Mouse (Mus musculus): ENCODE measurements at regions not wholly inside any gene's neighbourhood (a gene's known extent, or its start where the extent isn't known, plus 50 kb on each side); places are given as distances from the start of the nearest gene placed in this dataset.

GRCm38 (mm10) chr8:26921531-26922177 lies 55.5 kb upstream of the Zfp703 start:
- no peaks in the 10 kb centered on the region for H3K4me1 ChIP-seq
- H3K36me3 ChIP-seq: no peaks in the 10 kb centered on the region
- 92% methylated on average over 5 of the region's 5 CpGs for WGBS
- no peak overlapping the region for H3K27ac ChIP-seq
- ATAC-seq (ENCODE audit: insufficient number of reproducible peaks, insufficient read depth, low FRiP score, low TSS enrichment): no peak
- H3K9me3 ChIP-seq: no peaks in the 10 kb centered on the region
- no peak overlapping the region for H3K4me3 ChIP-seq
- no peak overlapping the region for H3K9ac ChIP-seq
- H3K4me2 ChIP-seq (replicated peaks): no peak overlapping the region
- no peaks in the 10 kb centered on the region for H3K27me3 ChIP-seq

- Histone ChIP-seq H3K9ac (no peak overlapping the region), H3K9me3 (no peaks in the 10 kb centered on the region), H3K27ac (no peak overlapping the region), H3K4me1 (no peaks in the 10 kb centered on the region), H3K27me3 (no peaks in the 10 kb centered on the region), H3K36me3 (no peaks in the 10 kb centered on the region), H3K4me2 (replicated peaks) (no peak overlapping the region), H3K4me3 (no peak overlapping the region)
- ATAC-seq (ENCODE audit: insufficient number of reproducible peaks, insufficient read depth, low FRiP score, low TSS enrichment): no peak
- 86% methylated on average over 5 of the region's 5 CpGs for WGBS
Measured at GRCm38 (mm10) chr8:26922178-26922540, 55.0 kb upstream of the Zfp703 start.

- no peaks in the 10 kb centered on the region for H3K36me3 ChIP-seq
- no peak overlapping the region for H3K9ac ChIP-seq
- no peaks in the 10 kb centered on the region for H3K27me3 ChIP-seq
- no peak overlapping the region for H3K27ac ChIP-seq
- H3K9me3 ChIP-seq: no peaks in the 10 kb centered on the region
- H3K4me3 ChIP-seq: no peak overlapping the region
- ATAC-seq (ENCODE audit: insufficient number of reproducible peaks, insufficient read depth, low FRiP score, low TSS enrichment): no peak
- 66% methylated on average over 8 of the region's 8 CpGs for WGBS
- no peaks in the 10 kb centered on the region for H3K4me1 ChIP-seq
- H3K4me2 ChIP-seq (replicated peaks): no peak overlapping the region
Measured at GRCm38 (mm10) chr8:26923166-26923565, 54.0 kb upstream of the Zfp703 start.

Data from embryonic facial prominence, embryonic 12.5 days (tissue).